Mouse (Mus musculus) liver, embryonic 14.5 days (tissue): ENCODE measurements around the gene Cox6b1. TPM values are rescaled to one million over a fixed set of nuclear protein-coding genes. Genes with fewer than 3 reads are reported as not detected.

ENCODE experiments used
- ATAC-seq: fragments of 200-750 bp; cut with Nextera tagmentation; 2 replicates; pipeline ENCODE4 v1.8.0; 2017; ENCODE audit warnings: moderate number of reproducible peaks, mild to moderate bottlenecking, moderate library complexity; ENCODE audit not compliant: insufficient read depth
- DNase-seq, 3 experiments: peaks; one replicate each; pipeline ENCODE4 v3.0.0-alpha.2; 2012 to 2013; ENCODE audit warnings: low read depth in 3 of 3, low spot score in 3 of 3
- H3K27ac ChIP-seq: fragments of 300-500 bp; sonication (generic); 2 replicates; pipeline ENCODE4 v1.5.1; 2014; ENCODE audit warnings: moderate library complexity, mild to moderate bottlenecking, control low read depth, inconsistent platforms
- H3K27me3 ChIP-seq: fragments of 300-500 bp; sonication (generic); 2 replicates; pipeline ENCODE4 v1.6.1; 2014; ENCODE audit warnings: mild to moderate bottlenecking, low read length, moderate library complexity; ENCODE audit not compliant: control insufficient read depth, insufficient read depth
- H3K36me3 ChIP-seq: fragments of 300-500 bp; sonication (generic); replicated peaks from 2 replicates; pipeline ENCODE4 v1.6.1; 2014; ENCODE audit warnings: low read depth; ENCODE audit not compliant: control insufficient read depth, insufficient read depth
- H3K4me1 ChIP-seq, 2 experiments: fragments of 200-500 bp in 1 of 2; fragments of 300-500 bp in 1 of 2; sonication (generic) in 1 of 2; replicated peaks; 2 replicates each; pipeline ENCODE4 v1.6.1; 2012 to 2014; ENCODE audit warnings: antibody characterized with exemption in 1 of 2, inconsistent platforms in 1 of 2, low read length in 1 of 2; ENCODE audit not compliant: control insufficient read depth in 2 of 2, insufficient read depth in 2 of 2
- H3K4me2 ChIP-seq: fragments of 300-500 bp; sonication (generic); 2 replicates; pipeline ENCODE4 v1.6.1; 2014; ENCODE audit warnings: low read depth, mild to moderate bottlenecking, control low read depth, moderate library complexity
- H3K4me3 ChIP-seq, 2 experiments: fragments of 200-500 bp in 1 of 2; fragments of 300-500 bp in 1 of 2; sonication (generic) in 1 of 2; 2 replicates each; pipeline ENCODE4 v1.5.1; 2012 to 2014; ENCODE audit warnings: low read depth in 2 of 2, low read length in 2 of 2, mild to moderate bottlenecking in 2 of 2, control low read depth in 1 of 2, inconsistent platforms in 1 of 2, moderate library complexity in 1 of 2; ENCODE audit not compliant: insufficient read depth in 1 of 2
- H3K9ac ChIP-seq: fragments of 300-500 bp; sonication (generic); replicated peaks from 2 replicates; pipeline ENCODE4 v1.6.1; 2014; ENCODE audit warnings: mild to moderate bottlenecking, control low read depth, moderate library complexity
- H3K9me3 ChIP-seq: fragments of 300-500 bp; sonication (generic); 2 replicates; pipeline ENCODE4 v1.6.1; 2016; ENCODE audit warnings: low read length, mixed read lengths; ENCODE audit not compliant: control insufficient read depth
- CTCF ChIP-seq: IDR thresholded peaks from 2 replicates; pipeline ENCODE4 v1.5.1; 2016; ENCODE audit warnings: antibody characterized with exemption, low read depth, control low read depth
- EP300 ChIP-seq: IDR thresholded peaks from 2 replicates; pipeline ENCODE4 v1.6.1; 2016; ENCODE audit warnings: antibody characterized with exemption, low read depth
- WGBS: fragments of 180-500 bp; shearing (Covaris S2); extraction: QIAGEN DNeasy Blood & Tissue Kit; methylation state at CpG from one replicate; pipeline ENCODE4 v1.1.7; 2014; ENCODE audit not compliant: insufficient replicate concordance; 5-methylcytosine and 5-hydroxymethylcytosine counted together
- polyA plus RNA-seq, 2 experiments: library from polyadenylated mRNA; depleted of rRNA in 1 of 2; stranded (reverse) in 1 of 2; unstranded in 1 of 2; fragments of >200 nt; fragmentation: Nextera tagmentation in 1 of 2; extraction: Ambion mirVana in 1 of 2; gene quantifications; 2 replicates each; pipeline versions ENCODE4 v1.2.1 to v1.2.3; 2012 to 2014

The Cox6b1 gene
- 300 and 459 TPM in 2 replicates for polyA plus RNA-seq (2012; rRNA removed)
- 647 and 655 TPM in 2 replicates for polyA plus RNA-seq (2014; fragmentation: Nextera tagmentation; extraction: Ambion mirVana)

- Histone ChIP-seq H3K4me2 (peak within 1 kb of the TSS; percentile 84), H3K27me3 (no peaks in the 10 kb centered on the region; the same call in 1 of the 2 replicates), H3K9ac (peak within 1 kb of the TSS; percentile 86), H3K4me3 (peak within 1 kb of the TSS; percentile 80 to 99), H3K9me3 (no peaks in the 10 kb centered on the region), H3K36me3 (peaks cover 23% of the 10 kb centered on the region), H3K4me1 (peaks cover 4 to 12% of the 10 kb centered on the region in 2 experiments; a peak in 3 of 4 replicates), H3K27ac (peak within 1 kb of the TSS; percentile 23)
- peak; percentile 82 to 84 (median 83) for DNase-seq
- WGBS = 2% methylated on average over 44 of the region's 44 CpGs
- TF ChIP-seq EP300 = no peak
- TF ChIP-seq CTCF = no peak
- ATAC-seq = peak; percentile 90
Observed at GRCm38 (mm10) chr7:30625530-30626384, at the start of gene Cox6b1. Cox6b1 (minus strand) TSS chr7:30626151.

DNA sequence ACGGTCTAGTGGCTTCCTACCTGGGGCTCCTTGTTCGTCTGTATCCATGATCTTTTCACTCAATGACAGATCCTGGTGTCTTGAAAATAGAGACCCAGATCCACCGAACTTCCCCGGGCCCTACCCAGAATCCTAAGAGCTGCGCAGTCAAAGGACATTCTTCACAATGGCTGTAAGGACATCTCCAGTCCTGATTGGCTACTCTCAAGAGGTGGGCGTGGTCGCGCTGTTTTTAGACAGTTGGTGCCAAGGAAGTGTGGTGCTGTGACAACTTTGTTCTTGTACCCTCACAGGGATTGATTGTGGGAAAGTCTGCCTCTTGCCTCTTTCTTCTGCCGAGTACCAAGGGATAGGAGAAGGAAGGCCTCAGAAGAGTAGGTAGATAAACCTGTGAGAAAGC, 45.5 kb upstream of the Cox6b1 start, which contains the start of gene Pmis2:
Pmis2 (minus strand) TSS at position 126 of the 400 bp plus-strand sequence.
- WGBS = 60% methylated on average over 9 of the region's 9 CpGs
- no peak within 1 kb of the TSS for H3K27ac ChIP-seq

GRCm38 (mm10) chr7:30669229-30669628, 43.3 kb upstream of the Cox6b1 start:
- Histone ChIP-seq H3K4me3 (no peak overlapping the region), H3K9ac (no peak overlapping the region), H3K36me3 (no peaks in the 10 kb centered on the region), H3K27ac (no peak overlapping the region), H3K4me1 (peaks cover 4 to 6% of the 10 kb centered on the region in 2 experiments; a peak in 2 of 4 replicates), H3K9me3 (no peaks in the 10 kb centered on the region), H3K4me2 (no peak overlapping the region), H3K27me3 (no peaks in the 10 kb centered on the region)
- 23% methylated on average over 3 of the region's 3 CpGs for WGBS
- TF ChIP-seq CTCF = peak; percentile 73
- TF ChIP-seq EP300 = no peak
- peak in 2 of 3 experiments; percentile 38 to 41 for DNase-seq
- no peak for ATAC-seq

More for the DNA sequence above, 45.5 kb upstream of the Cox6b1 start, which contains the start of gene Pmis2:
- DNase-seq = no peak
- Histone ChIP-seq H3K27me3 (no peaks in the 10 kb centered on the region), H3K9me3 (no peaks in the 10 kb centered on the region), H3K9ac (no peak within 1 kb of the TSS), H3K36me3 (no peaks in the 10 kb centered on the region), H3K4me2 (no peak within 1 kb of the TSS), H3K4me1 (no peaks in the 10 kb centered on the region), H3K4me3 (no peak within 1 kb of the TSS)
- TF ChIP-seq EP300 = no peak
- TF ChIP-seq CTCF = no peak
- no peak for ATAC-seq

DNA sequence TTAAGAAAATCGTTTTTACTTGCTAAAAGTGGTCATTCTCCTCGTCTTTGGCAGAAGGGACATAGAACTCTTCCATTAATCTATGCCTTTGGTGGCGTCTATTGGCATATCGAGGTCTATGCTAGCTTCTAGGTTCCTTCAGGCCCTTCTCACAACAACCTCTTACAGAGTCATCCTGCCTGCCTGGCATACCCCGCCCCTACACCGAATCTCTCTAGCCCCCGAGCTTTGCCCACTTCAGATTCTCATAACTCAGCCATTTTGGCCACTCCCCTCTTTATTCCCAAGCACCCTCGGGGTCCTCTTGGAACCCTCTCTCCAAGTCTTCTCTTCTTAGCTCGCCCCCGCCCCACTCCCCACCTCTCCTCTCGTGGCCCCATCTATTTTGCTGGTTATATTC, 39.4 kb upstream of the Cox6b1 start:
- 7% methylated on average over 11 of the region's 11 CpGs for WGBS
- Histone ChIP-seq H3K4me2 (peak overlapping the region; percentile 94), H3K9me3 (no peaks in the 10 kb centered on the region), H3K4me1 (peaks cover 4 to 6% of the 10 kb centered on the region in 2 experiments; a peak in 2 of 4 replicates), H3K27ac (no peak overlapping the region), H3K4me3 (peak overlapping the region; percentile 73 to 92), H3K36me3 (peaks cover 13% of the 10 kb centered on the region), H3K27me3 (no peaks in the 10 kb centered on the region), H3K9ac (peak overlapping the region; percentile 84)
- TF ChIP-seq EP300 (no peak), CTCF (no peak)
- DNase-seq (no peak), ATAC-seq (0 out of 2 replicates have a peak, but pooled peaks have one; percentile 22)
